Mouse (Mus musculus) kidney, adult 18-20 months (tissue): ENCODE measurements around the gene Setd5.

Experiments used
- DNase-seq: peaks from one replicate; pipeline ENCODE4 v3.0.0; 2021

Setd5 gene

GRCm38 (mm10) chr6:113194841-113195595, 117.9 kb downstream of the Setd5 start, which contains the start of gene Lhfpl4:
Gene Lhfpl4, minus strand, starts transcription at chr6:113195384.
- no peak for DNase-seq

- no peak for DNase-seq
Measured at GRCm38 (mm10) chr6:113195596-113195992, 118.4 kb downstream of the Setd5 start.
